Mouse (Mus musculus) MEL (cell line): Measurements from ENCODE around the gene Fdxr. TPM values are rescaled to one million over a fixed set of nuclear protein-coding genes. Genes with fewer than 3 reads are reported as not detected.

Experiments
- DNase-seq: peaks from one replicate; pipeline ENCODE4 v3.0.0; 2011; ENCODE audit warnings: low read depth, low spot score
- H3K27ac ChIP-seq: 2 replicates; pipeline ENCODE4 v1.5.1; 2012; ENCODE audit warnings: low read depth, mild to moderate bottlenecking, control low read depth, low read length, moderate library complexity; ENCODE audit not compliant: control insufficient read depth
- H3K27me3 ChIP-seq, 2 experiments: fragments of 150-350 bp in 1 of 2; sonication (generic) in 1 of 2; 2 replicates each; pipeline ENCODE4 v1.6.1; 2012; ENCODE audit warnings: low read length in 2 of 2, mild to moderate bottlenecking in 2 of 2, improper control_type of control experiment in 1 of 2, moderate library complexity in 1 of 2; ENCODE audit not compliant: insufficient read depth in 2 of 2, control insufficient read depth in 1 of 2
- H3K36me3 ChIP-seq, 2 experiments: 2 replicates each; pipeline ENCODE4 v1.6.1; 2012 to 2014; ENCODE audit warnings: low read length in 2 of 2, improper control_type of control experiment in 1 of 2, inconsistent platforms in 1 of 2, mild to moderate bottlenecking in 1 of 2; ENCODE audit not compliant: insufficient read depth in 2 of 2, control insufficient read depth in 1 of 2
- H3K4me1 ChIP-seq, 2 experiments: fragments of 150-350 bp in 1 of 2; sonication (generic) in 1 of 2; 2 replicates each; pipeline ENCODE4 v1.6.1; 2012; ENCODE audit warnings: low read length in 2 of 2, improper control_type of control experiment in 1 of 2, mild to moderate bottlenecking in 1 of 2; ENCODE audit not compliant: insufficient read depth in 2 of 2, control insufficient read depth in 1 of 2
- H3K4me3 ChIP-seq, 2 experiments: fragments of 150-350 bp in 1 of 2; sonication (generic) in 1 of 2; 2 replicates each; pipeline ENCODE4 v1.5.1; 2012; ENCODE audit warnings: low read depth in 2 of 2, low read length in 2 of 2, mild to moderate bottlenecking in 2 of 2, moderate library complexity in 2 of 2, control low read depth in 1 of 2, improper control_type of control experiment in 1 of 2; ENCODE audit not compliant: control insufficient read depth in 1 of 2, insufficient read depth in 1 of 2
- H3K79me2 ChIP-seq: 2 replicates; pipeline ENCODE4 v1.6.1; 2012; ENCODE audit warnings: mild to moderate bottlenecking, low read length, moderate library complexity; ENCODE audit not compliant: control insufficient read depth, poor library complexity, insufficient read depth
- H3K9ac ChIP-seq: 2 replicates; pipeline ENCODE4 v1.6.1; 2012; ENCODE audit warnings: low read depth, mild to moderate bottlenecking, control low read depth, low read length, moderate library complexity; ENCODE audit not compliant: control insufficient read depth, poor library complexity, severe bottlenecking
- H3K9me3 ChIP-seq: fragments of 150-350 bp; sonication (generic); replicated peaks from 2 replicates; pipeline ENCODE4 v1.6.1; 2012; ENCODE audit warnings: mild to moderate bottlenecking, low read length, improper control_type of control experiment, moderate library complexity; ENCODE audit not compliant: insufficient read depth
- CHD1 ChIP-seq: IDR thresholded peaks from 2 replicates; pipeline ENCODE4 v1.6.1; 2012; ENCODE audit warnings: low read depth, mild to moderate bottlenecking, inconsistent platforms, low read length, improper control_type of control experiment
- CHD2 ChIP-seq: IDR thresholded peaks from 2 replicates; pipeline ENCODE4 v1.6.1; 2011; ENCODE audit warnings: low read length, improper control_type of control experiment
- CTCF ChIP-seq, 3 experiments: IDR thresholded peaks in 2 of 3; conservative IDR thresholded peaks in 1 of 3; 2 replicates each; pipeline ENCODE4 v1.5.1; 2011 to 2012; ENCODE audit warnings: low read length in 3 of 3, low read depth in 2 of 3, mild to moderate bottlenecking in 2 of 3, improper control_type of control experiment in 1 of 3, inconsistent platforms in 1 of 3, mixed read lengths in 1 of 3, moderate library complexity in 1 of 3; ENCODE audit not compliant: control insufficient read depth in 1 of 3, insufficient read depth in 1 of 3, poor library complexity in 1 of 3, severe bottlenecking in 1 of 3
- EP300 ChIP-seq, 2 experiments: IDR thresholded peaks; 2 replicates each; pipeline ENCODE4 v1.6.1; 2011; ENCODE audit warnings: improper control_type of control experiment in 2 of 2, low read length in 2 of 2, low read depth in 1 of 2, mild to moderate bottlenecking in 1 of 2
- ETS1 ChIP-seq: IDR thresholded peaks from 2 replicates; pipeline ENCODE4 v1.6.1; 2012; ENCODE audit warnings: low read depth, mild to moderate bottlenecking, inconsistent platforms, low read length, improper control_type of control experiment, moderate library complexity
- GATA1 ChIP-seq: IDR thresholded peaks from 2 replicates; pipeline ENCODE4 v1.6.1; 2011; ENCODE audit warnings: low read depth, low read length, improper control_type of control experiment
- JUND ChIP-seq: IDR thresholded peaks from 2 replicates; pipeline ENCODE4 v1.6.1; 2011; ENCODE audit warnings: low read depth, mild to moderate bottlenecking, improper control_type of control experiment, low read length
- KAT2A ChIP-seq: conservative IDR thresholded peaks from 2 replicates; pipeline ENCODE4 v1.6.1; 2012; ENCODE audit warnings: low read depth, low read length, improper control_type of control experiment, inconsistent platforms
- MAX ChIP-seq: IDR thresholded peaks from 2 replicates; pipeline ENCODE4 v1.6.1; 2011; ENCODE audit warnings: low read length, improper control_type of control experiment
- MEF2A ChIP-seq: IDR thresholded peaks from 2 replicates; pipeline ENCODE4 v1.6.1; 2014; ENCODE audit warnings: low read depth, mild to moderate bottlenecking, inconsistent platforms, low read length, improper control_type of control experiment; ENCODE audit not compliant: poor library complexity, insufficient replicate concordance, severe bottlenecking; ENCODE audit errors: extremely low read depth
- MYB ChIP-seq: IDR thresholded peaks from 2 replicates; pipeline ENCODE4 v1.6.1; 2011; ENCODE audit warnings: mild to moderate bottlenecking, low read depth, low read length, improper control_type of control experiment
- MYC ChIP-seq: IDR thresholded peaks from 2 replicates; pipeline ENCODE4 v1.6.1; 2011; ENCODE audit warnings: low read depth, mild to moderate bottlenecking, low read length, improper control_type of control experiment, moderate library complexity
- NRF1 ChIP-seq: IDR thresholded peaks from 2 replicates; pipeline ENCODE4 v1.6.1; 2014; ENCODE audit warnings: low read depth, mild to moderate bottlenecking, inconsistent platforms, low read length, improper control_type of control experiment, moderate library complexity; ENCODE audit not compliant: poor library complexity, insufficient read depth, severe bottlenecking
- POLR2A ChIP-seq, 2 experiments: IDR thresholded peaks; 2 replicates each; pipeline ENCODE4 v1.6.1; 2011 to 2012; ENCODE audit warnings: low read length in 2 of 2, mild to moderate bottlenecking in 2 of 2, control low read depth in 1 of 2, improper control_type of control experiment in 1 of 2, low read depth in 1 of 2, moderate library complexity in 1 of 2; ENCODE audit not compliant: control insufficient read depth in 1 of 2, insufficient read depth in 1 of 2, poor library complexity in 1 of 2
- RAD21 ChIP-seq: IDR thresholded peaks from 2 replicates; pipeline ENCODE4 v1.6.1; 2011; ENCODE audit warnings: mild to moderate bottlenecking, low read depth, low read length, improper control_type of control experiment
- RCOR1 ChIP-seq: IDR thresholded peaks from 2 replicates; pipeline ENCODE4 v1.6.1; 2012; ENCODE audit warnings: low read depth, mild to moderate bottlenecking, inconsistent platforms, low read length, improper control_type of control experiment
- SMC3 ChIP-seq: IDR thresholded peaks from 2 replicates; pipeline ENCODE4 v1.6.1; 2011; ENCODE audit warnings: low read depth, low read length, improper control_type of control experiment
- TAL1 ChIP-seq: IDR thresholded peaks from 2 replicates; pipeline ENCODE4 v1.6.1; 2012; ENCODE audit warnings: mild to moderate bottlenecking, inconsistent platforms, low read length, moderate library complexity, mixed read lengths
- TBP ChIP-seq: IDR thresholded peaks from 2 replicates; pipeline ENCODE4 v1.8.0; 2011; ENCODE audit warnings: low read depth, low read length, improper control_type of control experiment
- UBTF ChIP-seq: IDR thresholded peaks from 2 replicates; pipeline ENCODE4 v1.6.1; 2012; ENCODE audit warnings: low read depth, mild to moderate bottlenecking, inconsistent platforms, low read length, improper control_type of control experiment, moderate library complexity, borderline replicate concordance; ENCODE audit not compliant: insufficient read depth
- ZC3H11A ChIP-seq: IDR thresholded peaks from 2 replicates; pipeline ENCODE4 v1.6.1; 2012; ENCODE audit warnings: low read depth, mild to moderate bottlenecking, inconsistent platforms, low read length, improper control_type of control experiment
- ZKSCAN1 ChIP-seq: IDR thresholded peaks from 2 replicates; pipeline ENCODE4 v1.6.1; 2012; ENCODE audit warnings: low read depth, mild to moderate bottlenecking, inconsistent platforms, low read length, improper control_type of control experiment, moderate library complexity
- ZMIZ1 ChIP-seq: IDR thresholded peaks from 2 replicates; pipeline ENCODE4 v1.6.1; 2012; ENCODE audit warnings: low read depth, mild to moderate bottlenecking, inconsistent platforms, low read length, improper control_type of control experiment, moderate library complexity
- polyA plus RNA-seq, 2 experiments: library from polyadenylated mRNA; stranded (reverse) in 1 of 2; unstranded in 1 of 2; fragments of >175 nt in 1 of 2; fragments of >200 nt in 1 of 2; gene quantifications; 2 replicates each; pipeline versions ENCODE4 v1.2.1 to v1.2.4; 2012; ENCODE audit warnings: low replicate concordance in 2 of 2, low read depth in 1 of 2; ENCODE audit not compliant: insufficient read length in 2 of 2, insufficient read depth in 1 of 2, missing spikeins in 1 of 2
- total RNA-seq: library from RNA; depleted of rRNA; stranded (reverse); fragments of 300-350 nt; gene quantifications from 2 replicates; pipeline ENCODE4 v1.2.3, GENCODE M21; 2012

Gene Fdxr
- total and polyA plus RNA-seq, 3 experiments: 32.7 to 37.7 TPM; not detected in 1

DNA sequence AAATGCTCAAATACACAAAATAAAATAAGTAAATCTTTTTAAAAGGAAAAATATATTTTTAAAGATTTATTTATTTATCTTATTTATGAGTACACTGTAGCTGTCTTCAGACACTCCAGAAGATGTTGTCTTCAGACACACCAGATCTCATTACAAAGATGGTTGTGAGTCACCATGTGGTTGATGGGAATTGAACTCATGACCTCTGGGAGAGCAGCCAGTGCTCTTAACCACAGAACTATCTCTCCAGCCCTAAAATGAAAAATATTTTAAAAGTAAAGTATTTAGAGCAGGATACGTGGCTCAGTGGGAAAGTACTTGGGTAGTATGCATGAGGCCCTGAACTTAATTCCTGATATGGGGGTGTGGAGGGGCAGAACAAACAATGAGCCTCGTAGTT is 24.5 kb upstream of the Fdxr start:
- Histone ChIP-seq H3K4me3 (no peak overlapping the region), H3K4me1 (no peaks in the 10 kb centered on the region; a peak in 1 of 4 replicates), H3K79me2 (no peaks in the 10 kb centered on the region), H3K36me3 (no peaks in the 10 kb centered on the region), H3K27me3 (peaks cover 0 to 5% of the 10 kb centered on the region in 2 experiments; a peak in 1 of 4 replicates), H3K9ac (no peak overlapping the region), H3K9me3 (no peaks in the 10 kb centered on the region), H3K27ac (no peak overlapping the region)
- no peak for DNase-seq
- TF ChIP-seq ZC3H11A (no peak), POLR2A (IDR thresholded peaks at IDR 0.05; ENCODE audit: control insufficient read depth in 1 of 2, insufficient read depth in 1 of 2, low read depth in 1 of 2, low read length in 2 of 2, poor library complexity in 1 of 2) (no peak), GATA1 (no peak), RCOR1 (no peak), ZMIZ1 (no peak), RAD21 (no peak)

GRCm38 (mm10) chr11:115300745-115301144 is 23.9 kb upstream of the Fdxr start:
- H3K27ac ChIP-seq: no peak overlapping the region
- no peak overlapping the region for H3K9ac ChIP-seq
- H3K36me3 ChIP-seq: no peaks in the 10 kb centered on the region
- peak in 2 of 3 experiments; percentile 42 to 54; a peak in 4 of 6 replicates for TF ChIP-seq CTCF (IDR thresholded peaks at IDR 0.05 in 2 of 3, conservative IDR thresholded peaks at IDR 0.05 in 1 of 3; ENCODE audit: control insufficient read depth in 1 of 3, insufficient read depth in 1 of 3, low read depth in 2 of 3, low read length in 3 of 3, poor library complexity in 1 of 3, severe bottlenecking in 1 of 3)
- TF ChIP-seq RAD21: peak; percentile 7
- no peak for TF ChIP-seq NRF1
- no peak for TF ChIP-seq KAT2A
- TF ChIP-seq ZC3H11A: no peak
- peak; percentile 26; the same call in 1 of the 2 replicates for TF ChIP-seq SMC3
- no peaks in the 10 kb centered on the region; a peak in 1 of 4 replicates for H3K4me1 ChIP-seq
- DNase-seq: peak; percentile 27
- H3K27me3 ChIP-seq: peaks cover 0 to 5% of the 10 kb centered on the region in 2 experiments; a peak in 1 of 4 replicates
- H3K4me3 ChIP-seq: no peak overlapping the region
- no peaks in the 10 kb centered on the region for H3K9me3 ChIP-seq
- no peaks in the 10 kb centered on the region for H3K79me2 ChIP-seq

DNA sequence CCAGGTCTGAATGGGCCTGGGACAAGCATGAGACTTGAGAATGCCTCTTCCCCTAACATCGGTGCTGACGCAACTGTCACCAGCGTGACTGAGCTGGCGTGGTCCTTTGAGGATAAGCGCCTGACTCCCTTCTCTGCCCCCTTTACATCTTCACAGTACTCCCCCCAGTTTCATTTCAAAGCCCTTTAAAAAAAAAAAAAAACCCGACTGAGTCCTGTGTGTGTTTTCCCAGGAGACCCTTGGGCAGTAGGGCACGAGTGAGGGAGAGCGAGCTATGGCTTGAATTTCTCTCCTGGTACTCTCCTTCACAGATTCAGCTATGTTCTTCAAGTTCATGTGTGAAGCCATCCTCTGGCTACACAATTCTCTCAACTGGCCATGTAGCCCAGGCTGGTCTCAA is 21.3 kb upstream of the Fdxr start:
- Histone ChIP-seq H3K79me2 (no peaks in the 10 kb centered on the region), H3K4me3 (peak overlapping the region; percentile 63 to 72), H3K4me1 (no peaks in the 10 kb centered on the region; a peak in 1 of 4 replicates), H3K9me3 (no peaks in the 10 kb centered on the region)
- DNase-seq: no peak
- TF ChIP-seq MAX (no peak), NRF1 (no peak), RCOR1 (no peak), CHD2 (no peak), GATA1 (no peak), TAL1 (no peak), RAD21 (no peak), MEF2A (no peak), UBTF (no peak), MYC (no peak), MYB (no peak), EP300 (IDR thresholded peaks at IDR 0.05; ENCODE audit: low read depth in 1 of 2, low read length in 2 of 2) (no peak), TBP (no peak), ZMIZ1 (no peak), CHD1 (no peak), JUND (no peak), ZKSCAN1 (no peak), ETS1 (no peak)
- TF ChIP-seq, all 39 proteins: peak for 0
- Histone ChIP-seq H3K27ac (no peak overlapping the region), H3K36me3 (no peaks in the 10 kb centered on the region), H3K27me3 (0 out of 4 replicates have a peak, but pooled peaks cover 0 to 1% of the 10 kb centered on the region in 2 experiments), H3K9ac (peak overlapping the region; percentile 54)
